9 mouse cellular contexts compared by ENCODE assay signal in the genomic region with DNA sequence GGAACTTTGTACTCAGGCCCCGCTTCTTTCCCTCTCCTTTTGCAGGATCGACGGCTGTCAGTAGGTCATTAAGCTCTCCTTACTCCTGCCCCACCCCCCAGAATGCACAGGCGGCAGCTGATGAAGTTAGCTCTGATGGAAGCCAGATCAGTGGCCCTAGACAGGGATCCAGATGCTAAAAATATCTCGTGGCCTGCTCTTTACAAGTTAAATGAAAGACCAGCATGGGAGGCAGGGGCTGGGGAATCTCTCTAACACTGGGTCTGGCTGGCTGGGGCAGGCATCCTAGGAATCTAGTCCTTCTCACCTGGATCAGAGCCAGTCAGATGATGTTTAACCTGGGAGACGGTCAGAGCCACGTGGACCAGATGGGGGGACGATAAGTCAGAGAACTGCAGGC. TPM values are rescaled to one million over a fixed set of nuclear protein-coding genes. Genes with fewer than 3 reads are reported as not detected.
DNase-seq lines count a peak whose midpoint lies in the region; ATAC-seq lines count a peak whose summit lies in the region.
"Had no signal": no experiment of that assay in that cellular context is flagged by ENCODE, and none has a peak within 500 bp of the region (broad histone marks: within the 10 kb centered on the region; RNA-seq: fewer than 3 reads in every experiment).

No protein-coding gene starts in this region.

- intact Hi-C loops in heart, postnatal 36 days (cut with DNase I) = no loop called here

- H3K36me3 ChIP-seq in embryonic facial prominence, embryonic 10.5 days (replicated peaks) = no peaks in the 10 kb centered on the region
- no peaks in the 10 kb centered on the region for H3K36me3 ChIP-seq in limb, embryonic 13.5 days
- H3K36me3 ChIP-seq in liver, embryonic 11.5 days (ENCODE audit: control insufficient read depth, insufficient read depth, low read length) = no peaks in the 10 kb centered on the region
- H3K36me3 ChIP-seq: embryonic facial prominence, embryonic 13.5 days had no signal

- no peak overlapping the region for H3K9ac ChIP-seq in limb, embryonic 13.5 days
- no peak overlapping the region for H3K9ac ChIP-seq in liver, embryonic 11.5 days (ENCODE audit: low read depth, low read length)
- H3K9ac ChIP-seq: embryonic facial prominence, embryonic 13.5 days had no signal

- H3K9me3 ChIP-seq in embryonic facial prominence, embryonic 10.5 days = no peaks in the 10 kb centered on the region
- H3K9me3 ChIP-seq in limb, embryonic 13.5 days = no peaks in the 10 kb centered on the region
- H3K9me3 ChIP-seq in liver, embryonic 11.5 days (ENCODE audit: control insufficient read depth, low read length) = no peaks in the 10 kb centered on the region
- H3K9me3 ChIP-seq: embryonic facial prominence, embryonic 13.5 days had no signal

- H3K27ac ChIP-seq in embryonic facial prominence, embryonic 10.5 days (replicated peaks) = peak overlapping the region; percentile 31; the same call in 1 of the 2 replicates
- H3K27ac ChIP-seq in limb, embryonic 13.5 days = no peak overlapping the region
- no peak overlapping the region for H3K27ac ChIP-seq in liver, embryonic 11.5 days (ENCODE audit: low read depth, low read length)
- H3K27ac ChIP-seq: embryonic facial prominence, embryonic 13.5 days had no signal

- peaks cover 4% of the 10 kb centered on the region; the same call in 1 of the 2 replicates for H3K27me3 ChIP-seq in embryonic facial prominence, embryonic 10.5 days (replicated peaks; ENCODE audit: low read depth, poor library complexity, severe bottlenecking)
- H3K27me3 ChIP-seq in limb, embryonic 13.5 days = peaks cover 6% of the 10 kb centered on the region; the same call in 1 of the 2 replicates
- 0 out of 2 replicates have a peak, but pooled peaks cover 2% of the 10 kb centered on the region for H3K27me3 ChIP-seq in liver, embryonic 11.5 days (replicated peaks; ENCODE audit: control insufficient read depth, insufficient read depth, low read length)
- H3K27me3 ChIP-seq: embryonic facial prominence, embryonic 13.5 days had no signal

- H3K4me2 ChIP-seq in limb, embryonic 13.5 days (replicated peaks) = no peak overlapping the region
- no peak overlapping the region for H3K4me2 ChIP-seq in liver, embryonic 11.5 days
- H3K4me2 ChIP-seq: embryonic facial prominence, embryonic 13.5 days had no signal

- peaks cover 21% of the 10 kb centered on the region for H3K4me1 ChIP-seq in embryonic facial prominence, embryonic 10.5 days
- H3K4me1 ChIP-seq in limb, embryonic 13.5 days = peaks cover 34% of the 10 kb centered on the region
- no peaks in the 10 kb centered on the region for H3K4me1 ChIP-seq in liver, embryonic 11.5 days (replicated peaks; ENCODE audit: control insufficient read depth, insufficient read depth, low read length)

- DNase-seq in R1 (ENCODE audit: low read depth, low spot score) = peak; percentile 23
- peak; percentile 48 for DNase-seq in embryonic facial prominence, embryonic 10.5 days (ENCODE audit: low spot score)
- DNase-seq in heart, postnatal 36 days = peak; percentile 27 to 38
- DNase-seq in liver, embryonic 11.5 days (ENCODE audit: low spot score) = no peak
- DNase-seq in cerebellum, adult 9-10 months = no peak
- DNase-seq: thymus, postnatal 14 days had no signal

- peak; percentile 74 for ATAC-seq in limb, embryonic 13.5 days (ENCODE audit: low FRiP score, low read depth)
- no peak for ATAC-seq in inflammation-experienced regulatory T-cells, adult 6 months
- ATAC-seq in liver, embryonic 11.5 days (replicated peaks; ENCODE audit: low FRiP score) = no peak

- H3K4me3 ChIP-seq in embryonic facial prominence, embryonic 10.5 days = no peak overlapping the region
- no peak overlapping the region for H3K4me3 ChIP-seq in limb, embryonic 13.5 days
- no peak overlapping the region for H3K4me3 ChIP-seq in liver, embryonic 11.5 days (ENCODE audit: low read depth, low read length)
- H3K4me3 ChIP-seq: embryonic facial prominence, embryonic 13.5 days had no signal

- 46% methylated on average over 8 of the region's 8 CpGs for WGBS in embryonic facial prominence, embryonic 10.5 days
- WGBS in limb, embryonic 13.5 days = 12% methylated on average over 8 of the region's 8 CpGs
- whole genome bisulfite sequencing in liver, embryonic 11.5 days = 25% methylated on average over 8 of the region's 8 CpGs

RNA-seq across cellular contexts. Expression of a gene that starts 36.7 kb away (rescaled TPM):
- polyA plus RNA-seq in embryonic facial prominence, embryonic 10.5 days (2016; fragmentation: Nextera tagmentation; extraction: Ambion mirVana) = 3.8 and 4.0 TPM in 2 replicates
- total RNA-seq in heart, postnatal 36 days (2021) = 10 to 100 TPM; 27.5 to 37.7 TPM
- polyA plus RNA-seq in limb, embryonic 13.5 days (2015; fragmentation: Nextera tagmentation; extraction: Ambion mirVana) = 22.3 and 24.1 TPM in 2 replicates
- polyA plus RNA-seq in inflammation-experienced regulatory T-cells, adult 6 months (2017; shearing (Covaris generic)) = 100 to 1,000 TPM in 2 of 3 experiments, 10 to 100 TPM in 1; 90.3 to 168 (median 160) TPM
- 6.4 and 6.8 TPM in 2 replicates for polyA plus RNA-seq in liver, embryonic 11.5 days (2014; fragmentation: Nextera tagmentation; extraction: Ambion mirVana)

Comparison
In these comparisons a context has a peak if more than half of its experiments do, and no peak if none do; other contexts are left out.
1. DNase-seq: peak in R1 (single experiment), embryonic facial prominence, embryonic 10.5 days (single experiment) and heart, postnatal 36 days (2 of 2); none in liver, embryonic 11.5 days (single experiment) and cerebellum, adult 9-10 months (single experiment).